Mouse (Mus musculus) WW6 (cell line): Measurements from ENCODE around the gene Socs1.
"Not testable (repeated sequence)": the region's sequence is repeated elsewhere in the genome, so short reads cannot be mapped to it uniquely, and the experiment has no call there.

ENCODE experiments used
- DNase-seq: peaks from one replicate; pipeline ENCODE4 v3.0.0-alpha.2; 2013; ENCODE audit warnings: low read depth, low spot score

Gene Socs1

GRCm38 (mm10) chr16:10785371-10786231, at the start of gene Socs1:
TSS of gene Socs1 (minus strand) at chr16:10785536.
- peak; percentile 75 for DNase-seq

DNA sequence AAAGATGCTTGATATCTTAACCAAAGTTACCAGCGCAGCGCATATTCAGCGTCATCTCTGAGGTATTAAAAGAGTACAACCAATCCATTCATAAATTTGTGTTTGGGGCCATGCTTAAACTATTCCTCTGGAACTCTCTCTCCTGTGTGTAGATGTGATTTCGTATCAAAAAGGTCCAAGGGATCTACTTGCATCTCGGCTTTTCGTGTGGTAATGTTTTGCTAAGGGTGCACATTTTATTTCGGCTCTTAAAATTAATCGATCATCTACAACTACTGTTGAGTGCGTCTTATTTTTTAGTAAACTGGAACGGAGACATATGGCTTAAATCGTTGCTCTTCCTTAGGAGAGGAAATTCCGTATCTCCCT, 49.2 kb upstream of the Socs1 start:
- DNase-seq: no peak

DNA sequence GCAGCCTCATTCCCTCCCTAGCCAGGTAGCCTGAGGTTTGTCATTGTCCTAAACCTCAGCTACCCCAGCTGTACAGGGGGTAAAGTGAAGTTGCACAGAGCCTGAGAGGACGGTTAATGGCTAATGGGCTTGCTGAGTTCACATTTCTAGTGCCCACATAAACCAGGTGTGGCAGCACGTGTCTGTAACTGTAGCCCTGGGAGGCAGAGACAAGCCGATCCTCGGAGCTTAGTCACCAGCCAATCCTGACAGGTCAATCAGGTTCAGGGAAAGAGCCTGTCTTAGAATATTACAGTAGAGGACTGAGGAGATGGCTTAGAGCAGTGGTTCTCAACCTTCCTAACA, 43.1 kb upstream of the Socs1 start:
- DNase-seq: no peak

DNA sequence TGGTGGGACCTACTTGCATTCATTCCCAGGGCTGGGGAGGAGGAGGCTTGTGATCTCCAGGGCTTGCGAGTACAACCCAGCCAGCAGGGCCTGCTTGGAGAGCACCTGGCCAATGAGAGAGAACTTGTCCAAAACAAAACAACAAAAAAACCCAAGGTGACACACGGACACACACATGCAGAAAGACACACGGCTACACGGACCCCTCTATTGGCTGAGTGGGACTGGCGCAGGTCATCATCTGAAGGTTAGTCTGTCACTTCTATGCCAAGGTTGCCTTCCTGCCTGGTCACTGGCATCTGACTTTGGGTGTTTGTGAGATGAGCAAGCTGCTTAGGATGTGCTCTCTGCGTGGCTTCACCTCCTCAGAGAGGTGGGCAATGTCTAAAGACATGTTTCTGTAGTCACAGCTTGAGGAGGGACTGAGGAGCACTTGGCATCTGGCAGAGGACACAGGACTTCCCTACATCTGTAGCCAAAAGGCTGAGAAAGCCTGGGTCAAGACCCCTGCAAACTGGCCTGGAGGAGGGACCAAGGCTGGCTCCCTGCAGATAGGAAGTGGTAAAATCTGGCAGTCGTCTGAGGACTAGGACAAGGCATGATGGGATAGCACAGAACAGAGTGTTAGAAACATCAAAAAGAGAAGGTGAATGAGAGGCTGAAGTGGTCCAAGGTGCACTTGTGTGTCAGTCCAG, 42.6 kb upstream of the Socs1 start:
- no peak for DNase-seq

DNA sequence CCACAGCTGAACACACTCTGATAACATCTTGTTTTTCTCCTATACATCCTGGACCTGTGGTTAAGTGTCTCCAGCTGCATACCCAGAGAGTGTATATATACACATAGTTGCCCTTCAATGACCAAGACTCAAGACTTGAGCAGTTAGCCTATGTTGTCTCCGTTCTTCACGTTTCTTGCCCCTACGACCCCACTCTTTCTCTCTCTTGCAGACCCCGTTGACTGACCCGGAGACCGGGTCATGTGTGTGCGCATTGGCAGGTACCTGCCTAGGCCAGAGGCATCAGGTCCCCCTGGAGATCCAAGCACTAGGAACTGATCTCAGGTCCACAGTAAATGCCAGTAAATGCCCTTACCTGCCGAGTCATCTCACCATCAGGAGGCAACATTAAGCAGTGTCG, 41.9 kb upstream of the Socs1 start:
- no peak for DNase-seq

- no peak for DNase-seq
These were observed 40.5 kb upstream of the Socs1 start for GRCm38 (mm10) chr16:10825840-10826239.

GRCm38 (mm10) chr16:10824536-10824935, 39.2 kb upstream of the Socs1 start:
- no peak for DNase-seq

DNA sequence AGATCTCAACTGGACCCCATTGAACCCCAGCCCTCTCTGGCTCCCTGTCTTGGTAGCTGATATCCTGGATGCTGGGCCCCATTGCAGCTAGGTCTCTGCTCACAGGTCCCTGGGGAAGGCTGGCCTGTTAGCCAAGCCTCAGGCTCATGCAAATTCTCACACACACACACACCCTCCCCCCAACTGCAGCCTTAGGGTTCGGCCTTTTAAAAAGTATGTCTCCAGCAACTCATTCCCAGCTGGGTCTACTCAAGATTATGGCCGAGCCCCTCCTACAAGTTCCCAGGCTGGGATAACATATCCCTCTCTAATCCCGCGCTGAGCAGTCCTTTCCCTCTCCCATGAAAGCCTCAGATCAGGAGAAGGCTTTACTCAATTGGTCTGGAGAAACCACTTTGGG, 36.1 kb upstream of the Socs1 start:
- DNase-seq: no peak

DNA sequence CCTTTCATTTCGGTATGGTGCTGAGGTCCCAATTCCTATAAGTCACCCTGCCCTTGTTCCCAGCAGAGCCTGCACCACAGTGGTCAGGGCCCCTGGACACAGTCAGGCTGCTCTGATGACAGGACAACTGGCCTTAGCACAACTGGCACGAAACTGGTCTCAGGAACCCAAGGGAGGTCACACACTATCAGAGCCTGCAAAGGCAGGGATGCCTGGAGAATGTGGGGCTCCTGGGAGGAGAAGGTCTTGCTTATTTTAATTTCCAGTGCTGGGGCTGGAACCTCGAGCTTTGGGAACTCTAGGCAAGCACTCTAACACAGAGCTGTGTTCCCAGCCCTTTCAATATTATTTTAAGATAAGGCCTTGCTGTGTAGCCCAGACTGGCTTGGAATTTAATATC, 34.6 kb upstream of the Socs1 start:
- no peak for DNase-seq

DNA sequence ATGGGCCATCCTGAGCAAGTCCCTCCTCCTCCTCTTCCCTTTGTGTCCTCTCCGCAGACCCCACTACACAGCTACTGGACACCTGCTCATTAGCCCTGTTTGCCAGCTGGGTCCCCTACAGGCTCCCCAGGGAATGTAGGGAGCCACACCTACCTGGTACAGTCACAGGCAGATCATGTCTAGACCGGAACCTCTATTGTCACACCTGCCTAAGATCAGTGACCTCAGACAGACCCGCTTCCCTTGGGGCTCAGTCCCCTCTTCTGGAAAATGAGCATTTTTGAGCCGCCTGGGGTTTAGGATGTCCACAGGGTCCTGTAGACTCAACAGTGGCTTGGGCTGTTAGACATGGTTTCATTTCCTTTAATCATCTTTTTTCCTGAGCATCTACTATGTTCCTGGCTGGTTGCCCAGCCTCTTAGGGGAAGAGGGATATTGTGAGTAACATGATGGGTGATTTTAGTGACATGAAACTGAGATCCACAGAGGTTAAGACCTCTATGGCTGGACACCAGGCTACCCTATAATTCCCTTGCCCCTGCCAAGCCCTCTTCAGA, 33.3 kb upstream of the Socs1 start:
- no peak for DNase-seq

DNA sequence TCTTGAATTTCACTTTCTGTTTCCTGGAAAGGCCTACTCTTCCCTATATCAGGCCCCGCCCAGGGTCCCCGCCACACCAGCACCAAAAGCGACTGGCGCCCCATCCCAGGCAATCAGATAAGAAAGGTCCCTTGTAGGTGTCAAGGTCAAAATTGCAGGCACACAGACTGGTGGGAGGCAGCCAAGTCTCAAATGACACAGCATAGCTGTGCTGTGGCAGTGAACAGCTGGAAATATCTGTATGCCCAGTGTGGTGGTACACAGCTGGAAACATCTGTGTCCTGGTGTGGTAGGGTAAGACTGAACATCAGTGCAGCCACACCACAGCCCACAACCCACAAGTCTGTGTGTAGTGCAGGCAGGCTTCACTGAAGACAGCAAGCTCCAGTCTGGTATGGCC, 29.5 kb upstream of the Socs1 start:
- DNase-seq: no peak

GRCm38 (mm10) chr16:10813726-10814125, 28.4 kb upstream of the Socs1 start:
- no peak for DNase-seq

- no peak for DNase-seq
These were observed 27.6 kb upstream of the Socs1 start, which contains the start of gene Gm11172 for GRCm38 (mm10) chr16:10812865-10813371. TSS of gene Gm11172 (plus strand) at chr16:10812915.

GRCm38 (mm10) chr16:10810376-10810775, 25.0 kb upstream of the Socs1 start:
- no peak for DNase-seq

- no peak for DNase-seq
These were observed 20.6 kb upstream of the Socs1 start, which contains the start of gene Prm1 for GRCm38 (mm10) chr16:10805789-10806527. TSS of gene Prm1 (minus strand) at chr16:10805839.

GRCm38 (mm10) chr16:10802420-10802819, 17.1 kb upstream of the Socs1 start:
- not testable (repeated sequence) for DNase-seq

DNA sequence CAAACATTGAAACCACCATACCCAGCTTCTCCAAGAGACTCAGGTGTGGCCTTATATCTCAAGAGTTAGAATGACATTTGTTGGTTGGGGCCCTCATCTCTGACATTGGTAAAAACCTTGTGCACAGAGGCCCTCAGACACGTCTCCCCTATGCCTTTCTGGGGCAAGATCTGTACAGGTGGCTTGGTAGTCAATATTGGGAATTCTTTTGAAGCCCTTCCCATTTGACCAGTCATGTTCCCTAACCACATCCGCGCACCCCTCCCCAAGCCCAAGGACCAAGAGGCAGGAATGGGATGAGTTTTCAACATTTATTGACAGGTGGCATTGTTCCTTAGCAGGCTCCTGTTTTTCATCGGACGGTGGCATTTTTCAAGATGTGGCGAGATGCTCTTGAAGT, 10.7 kb upstream of the Socs1 start, which contains the start of gene Prm2:
Gene Prm2, minus strand, starts transcription at position 101 of the 400 bp plus-strand sequence.
- no peak for DNase-seq

DNA sequence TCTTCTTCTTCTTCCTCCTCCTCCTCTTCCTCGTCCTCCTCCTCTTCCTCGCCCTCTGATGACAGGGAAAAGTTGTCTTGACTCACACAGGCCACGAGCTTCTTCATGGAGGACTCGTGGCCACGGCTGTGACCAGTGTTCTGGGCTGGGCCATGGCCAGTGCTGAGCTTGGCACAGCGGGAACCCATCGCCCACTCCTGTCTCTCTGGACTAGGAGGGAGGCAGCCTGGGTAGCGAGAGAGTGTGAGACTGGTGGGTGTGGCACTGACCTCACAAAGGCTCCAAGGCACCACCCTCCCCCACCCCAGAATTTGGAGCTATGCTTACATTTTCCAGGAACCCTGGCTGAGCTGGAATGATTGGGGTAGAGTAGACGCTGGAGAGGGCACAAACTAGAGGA, 5.4 kb upstream of the Socs1 start, which contains the start of gene Prm3:
Gene Prm3, minus strand, starts transcription at position 213 of the 400 bp plus-strand sequence.
- no peak for DNase-seq

DNA sequence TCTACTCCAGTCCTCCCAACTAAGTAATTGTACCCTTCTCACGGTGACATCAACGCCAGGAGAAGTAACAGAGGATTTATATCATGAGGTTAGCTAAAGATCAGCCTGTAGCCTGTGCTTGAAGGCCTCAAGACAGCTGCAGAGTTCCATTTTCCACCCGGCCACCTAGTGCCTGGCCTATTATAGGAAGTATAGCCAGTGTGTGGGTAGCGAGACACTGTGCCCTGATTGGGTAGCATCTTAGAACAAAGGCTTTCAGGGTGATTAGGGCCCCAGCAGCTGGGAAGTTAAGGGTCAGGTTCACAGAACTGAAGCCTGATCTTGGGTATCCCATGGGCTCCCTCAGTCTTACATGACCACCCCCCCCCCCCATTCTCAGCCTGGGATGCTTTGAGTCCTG, 3.5 kb upstream of the Socs1 start:
- DNase-seq: no peak

GRCm38 (mm10) chr16:10788271-10788670, 2.9 kb upstream of the Socs1 start, which contains the start of gene Tnp2:
TSS of gene Tnp2 (minus strand) at chr16:10788660.
- no peak for DNase-seq

GRCm38 (mm10) chr16:10787548-10788058, 2.3 kb upstream of the Socs1 start:
- no peak for DNase-seq
